Mouse (Mus musculus) kidney, adult 8-10 months (tissue): ENCODE measurements around the gene Nmrk1.

Experiments
- DNase-seq, 2 experiments: peaks; one replicate each; pipeline ENCODE4 v3.0.0; 2022

Gene Nmrk1

GRCm38 (mm10) chr19:18654984-18655383, 23.2 kb downstream of the Nmrk1 start:
- DNase-seq = no peak

GRCm38 (mm10) chr19:18655999-18656398, 24.2 kb downstream of the Nmrk1 start:
- no peak for DNase-seq

- peak in 1 of 2 experiments; percentile 15 for DNase-seq
Observed at GRCm38 (mm10) chr19:18658473-18658872, 26.7 kb downstream of the Nmrk1 start.

GRCm38 (mm10) chr19:18659349-18659748, 27.6 kb downstream of the Nmrk1 start:
- DNase-seq = no peak

DNA sequence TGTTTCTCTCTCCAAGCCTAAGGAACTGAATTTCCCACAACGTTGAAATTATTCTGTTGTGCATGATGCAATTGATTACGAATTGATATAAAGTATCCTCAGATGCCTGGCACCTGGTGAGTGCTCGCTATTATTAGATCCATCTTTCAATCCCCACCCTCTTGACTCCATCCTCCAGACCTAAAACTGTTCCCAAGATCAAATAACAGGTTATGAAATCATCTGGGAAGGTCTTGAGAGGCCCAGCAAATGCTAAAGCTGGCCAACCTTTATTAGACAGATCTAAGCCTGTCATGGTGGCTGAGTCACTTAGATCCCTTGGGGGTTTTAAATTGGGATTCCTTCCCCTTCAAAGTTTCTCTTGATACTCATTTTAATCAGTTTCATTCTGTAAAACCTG, 28.7 kb downstream of the Nmrk1 start:
- DNase-seq = no peak

GRCm38 (mm10) chr19:18661683-18662082, 29.9 kb downstream of the Nmrk1 start:
- DNase-seq = no peak

- DNase-seq = no peak
Observed at GRCm38 (mm10) chr19:18663904-18664303, 32.2 kb downstream of the Nmrk1 start.

- DNase-seq = no peak
Observed at GRCm38 (mm10) chr19:18666966-18667365, 35.2 kb downstream of the Nmrk1 start.

DNA sequence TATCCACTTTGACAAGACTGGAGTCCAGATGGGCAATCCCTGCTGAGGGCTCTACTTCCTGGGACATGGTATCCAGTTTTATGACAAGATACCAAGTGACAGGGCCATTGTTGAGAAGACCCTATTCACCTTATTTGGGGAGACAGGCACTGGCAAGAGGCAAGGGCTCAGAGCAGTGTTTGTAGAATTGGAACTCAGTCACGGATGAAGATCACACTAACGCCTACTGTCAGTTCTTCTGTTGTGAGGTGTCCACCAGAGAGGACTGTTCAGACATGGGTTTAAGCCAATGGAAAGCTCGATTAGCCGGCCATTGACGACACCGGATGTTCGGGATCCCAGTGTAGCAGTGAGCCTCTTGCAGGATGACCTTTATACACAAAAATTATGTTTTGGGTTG, 37.8 kb downstream of the Nmrk1 start:
- peak in 1 of 2 experiments; percentile 2 for DNase-seq

DNA sequence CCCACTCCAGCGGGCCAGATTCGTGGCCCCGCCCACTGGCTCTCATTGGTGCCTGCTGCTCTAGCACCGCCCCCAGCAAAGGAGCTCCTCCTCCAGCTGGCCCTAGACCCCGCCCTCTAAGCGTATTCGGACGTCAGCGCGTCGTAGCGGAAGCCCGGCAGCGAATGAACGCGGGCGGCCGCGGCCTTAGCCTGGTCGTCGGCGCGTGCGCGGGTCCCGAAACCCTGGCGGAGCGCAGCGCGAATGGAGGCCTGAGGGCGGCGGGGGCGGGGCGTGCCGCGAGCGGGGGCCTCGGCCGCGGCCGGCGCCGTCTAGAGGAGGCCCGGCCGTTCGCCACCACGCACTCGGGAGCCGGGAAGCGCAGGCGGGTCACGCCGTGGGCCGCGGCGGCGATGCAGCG, 38.9 kb downstream of the Nmrk1 start, which contains the start of gene Carnmt1:
Carnmt1 (plus strand) TSS at position 157 of the 400 bp plus-strand sequence.
- peak; percentile 98 to 99 for DNase-seq

DNA sequence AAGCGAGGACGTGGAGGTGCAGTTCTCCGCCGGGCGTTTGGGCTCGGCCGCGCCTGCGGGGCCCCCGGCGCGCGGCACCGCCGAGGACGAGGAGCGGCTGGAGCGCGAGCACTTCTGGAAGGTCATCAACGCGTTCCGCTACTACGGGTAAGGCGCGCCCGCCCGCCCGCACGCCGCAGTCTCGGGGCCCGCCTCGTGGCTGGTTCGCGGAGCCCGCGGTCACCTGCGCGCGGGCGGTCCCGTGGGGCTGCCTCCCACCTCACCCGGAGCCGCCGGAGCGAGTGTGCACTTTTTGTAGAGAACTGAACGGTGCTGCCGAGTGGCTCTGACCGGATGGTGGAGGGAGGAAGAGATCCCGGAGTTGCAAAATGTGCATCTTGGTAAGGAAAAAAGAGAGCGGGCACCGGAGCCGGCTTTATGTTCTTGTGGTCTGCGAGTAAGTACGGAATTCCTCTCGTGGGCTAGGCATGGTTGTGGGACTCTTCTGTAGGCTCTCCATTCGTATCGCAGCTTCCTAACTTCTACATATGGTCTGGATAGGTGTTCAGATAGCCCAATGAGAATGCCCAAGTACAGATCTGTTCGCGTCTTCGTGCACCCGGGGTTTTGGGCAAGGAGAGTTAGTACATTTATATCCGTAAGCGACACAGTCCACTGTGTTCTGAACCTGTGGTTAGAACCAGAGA, 39.4 kb downstream of the Nmrk1 start:
- DNase-seq = peak; percentile 32

DNA sequence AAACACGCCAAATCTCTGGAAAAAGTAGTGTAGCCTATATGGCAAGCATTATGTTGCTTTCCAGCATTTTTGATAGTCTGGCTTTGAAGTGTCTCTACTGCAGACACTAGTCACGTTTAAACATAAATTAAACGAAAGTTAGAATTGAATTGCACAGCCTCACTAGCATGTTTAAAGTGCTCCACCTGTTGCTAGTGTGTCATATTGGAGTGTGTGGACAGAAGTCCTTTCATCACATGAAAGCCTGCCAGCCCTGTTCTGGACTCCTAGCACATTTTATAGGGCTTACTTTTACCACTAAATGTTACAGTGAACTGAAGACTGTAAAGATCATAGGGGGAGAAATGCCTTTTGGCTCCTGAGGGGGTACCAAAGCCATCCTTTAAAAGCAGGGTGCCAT, 40.7 kb downstream of the Nmrk1 start:
- DNase-seq = no peak

- no peak for DNase-seq
Observed at GRCm38 (mm10) chr19:18673116-18673515, 41.4 kb downstream of the Nmrk1 start.

GRCm38 (mm10) chr19:18682142-18682541, 50.4 kb downstream of the Nmrk1 start:
- DNase-seq = no peak

DNA sequence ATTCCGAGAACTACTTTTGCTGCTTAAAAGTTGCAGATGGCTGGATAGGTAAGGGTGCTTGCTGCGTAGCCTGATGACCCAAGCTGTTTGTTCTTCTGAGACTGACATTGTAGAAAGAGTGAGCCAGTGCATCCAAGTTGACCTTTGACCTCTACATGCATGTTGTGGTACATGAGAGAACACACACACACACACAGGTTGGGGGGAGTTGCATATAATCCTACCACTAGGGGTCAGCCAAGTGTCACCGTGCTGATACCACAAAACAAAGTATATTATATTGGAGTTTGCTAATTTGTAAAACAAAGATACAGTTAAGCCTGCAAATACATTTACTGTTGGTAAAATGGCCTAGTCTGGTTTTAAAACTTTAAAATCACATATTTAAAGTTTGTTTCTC, 55.8 kb downstream of the Nmrk1 start:
- DNase-seq = peak; percentile 9 to 38

- DNase-seq = no peak
Observed at GRCm38 (mm10) chr19:18692176-18692575, 60.4 kb downstream of the Nmrk1 start.

- no peak for DNase-seq
Observed at GRCm38 (mm10) chr19:18692768-18693167, 61.0 kb downstream of the Nmrk1 start.

DNA sequence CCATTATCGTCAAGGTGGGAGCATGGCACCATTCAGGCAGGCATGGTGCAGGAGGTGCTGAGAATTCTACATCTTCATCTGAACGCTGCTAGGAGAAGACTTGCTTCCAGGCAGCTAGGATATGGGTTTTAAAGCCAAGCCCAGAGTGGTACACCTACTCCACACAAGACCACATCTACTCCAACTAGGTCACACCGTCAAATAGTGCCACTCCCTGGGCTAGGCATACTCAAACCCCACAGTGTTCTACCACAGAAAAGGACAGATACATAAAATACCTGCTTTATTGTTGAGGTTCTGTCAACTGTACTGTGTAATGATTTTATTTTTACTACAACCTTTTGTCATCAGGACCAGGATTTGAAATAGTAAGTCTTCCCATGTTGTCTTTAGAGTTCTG, 63.4 kb downstream of the Nmrk1 start:
- no peak for DNase-seq

DNA sequence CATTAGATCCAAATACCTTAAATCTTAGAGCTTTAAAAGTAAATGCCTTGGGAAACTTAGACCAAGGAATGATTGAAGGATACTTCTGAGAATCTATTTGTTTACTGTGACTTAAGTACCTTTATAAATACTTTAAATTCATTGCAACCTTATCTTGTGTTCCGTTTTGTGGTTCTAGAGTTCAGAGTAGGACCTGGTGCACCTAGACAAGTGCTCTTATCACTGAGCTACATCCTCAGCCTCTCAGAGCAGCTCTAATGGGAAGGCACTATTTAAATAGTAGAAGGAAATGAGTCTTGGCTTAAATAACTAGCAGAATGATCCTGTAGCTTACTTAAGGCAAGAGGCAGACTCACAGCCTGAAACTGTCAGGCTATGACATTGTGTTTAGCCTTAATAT, 63.8 kb downstream of the Nmrk1 start:
- DNase-seq = no peak
